Mouse (Mus musculus) midbrain, embryonic 15.5 days (tissue): ENCODE data around the gene Tbc1d8. TPM values are rescaled to one million over a fixed set of nuclear protein-coding genes. Genes with fewer than 3 reads are reported as not detected.

Experiments
- ATAC-seq: fragments of 200-750 bp; cut with Nextera tagmentation; replicated peaks from 2 replicates; pipeline ENCODE4 v1.8.0; 2017; ENCODE audit warnings: moderate TSS enrichment
- H3K27ac ChIP-seq: fragments of 300-500 bp; sonication (generic); 2 replicates; pipeline ENCODE4 v1.5.1; 2015; ENCODE audit warnings: mild to moderate bottlenecking, inconsistent platforms
- H3K27me3 ChIP-seq: fragments of 300-500 bp; sonication (generic); replicated peaks from 2 replicates; pipeline ENCODE4 v1.6.1; 2015; ENCODE audit warnings: inconsistent platforms
- H3K36me3 ChIP-seq: fragments of 300-500 bp; sonication (generic); replicated peaks from 2 replicates; pipeline ENCODE4 v1.6.1; 2015; ENCODE audit warnings: inconsistent platforms
- H3K4me1 ChIP-seq: fragments of 300-500 bp; sonication (generic); 2 replicates; pipeline ENCODE4 v1.6.1; 2015; ENCODE audit warnings: inconsistent platforms
- H3K4me2 ChIP-seq: fragments of 300-500 bp; sonication (generic); 2 replicates; pipeline ENCODE4 v1.6.1; 2015; ENCODE audit warnings: inconsistent platforms, mild to moderate bottlenecking, moderate library complexity
- H3K4me3 ChIP-seq: fragments of 300-500 bp; sonication (generic); 2 replicates; pipeline ENCODE4 v1.5.1; 2015; ENCODE audit warnings: mild to moderate bottlenecking, inconsistent platforms
- H3K9ac ChIP-seq: fragments of 300-500 bp; sonication (generic); 2 replicates; pipeline ENCODE4 v1.6.1; 2015; ENCODE audit warnings: mild to moderate bottlenecking, inconsistent platforms
- H3K9me3 ChIP-seq: fragments of 300-500 bp; sonication (generic); 2 replicates; pipeline ENCODE4 v1.6.1; 2016; ENCODE audit warnings: inconsistent platforms
- WGBS: fragments of 180-500 bp; shearing (Covaris S2); methylation state at CpG from one replicate; pipeline ENCODE4 v1.1.7; 2015; ENCODE audit warnings: mixed read lengths; 5-methylcytosine and 5-hydroxymethylcytosine counted together
- polyA plus RNA-seq: library from polyadenylated mRNA; unstranded; fragments of >200 nt; fragmentation: Nextera tagmentation; extraction: Ambion mirVana; gene quantifications from 2 replicates; pipeline ENCODE4 v1.2.1, GENCODE M21; 2015

The Tbc1d8 gene
- polyA plus RNA-seq, 1 experiment from 2014 or later = 11.0 TPM

DNA sequence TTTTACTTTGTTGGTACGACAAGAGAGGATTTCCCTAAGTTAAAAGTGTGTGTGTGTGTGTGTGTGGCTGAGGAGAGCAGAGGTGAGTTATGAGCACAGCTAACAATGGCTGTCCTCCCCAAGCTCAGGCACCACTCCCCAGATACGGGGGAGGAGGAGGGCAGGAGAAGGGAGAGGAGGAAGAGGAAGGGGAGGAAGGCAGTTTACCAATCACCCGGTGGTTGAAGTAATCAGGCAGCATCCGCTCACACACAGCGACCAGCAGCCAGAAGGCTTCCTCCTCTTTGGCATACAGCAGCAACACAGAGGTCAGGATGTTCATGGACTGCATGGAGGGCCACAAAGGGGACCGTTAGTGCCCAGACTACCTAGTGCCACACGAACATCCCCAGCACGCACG is 93.6 kb downstream of the Tbc1d8 start:
- no peaks in the 10 kb centered on the region for H3K4me1 ChIP-seq
- no peak overlapping the region for H3K27ac ChIP-seq
- no peak overlapping the region for H3K4me3 ChIP-seq
- H3K9me3 ChIP-seq = no peaks in the 10 kb centered on the region
- ATAC-seq = no peak
- H3K4me2 ChIP-seq = no peak overlapping the region
- WGBS = 84% methylated on average over 9 of the region's 9 CpGs
- no peak overlapping the region for H3K9ac ChIP-seq
- H3K27me3 ChIP-seq = no peaks in the 10 kb centered on the region
- H3K36me3 ChIP-seq = no peaks in the 10 kb centered on the region

DNA sequence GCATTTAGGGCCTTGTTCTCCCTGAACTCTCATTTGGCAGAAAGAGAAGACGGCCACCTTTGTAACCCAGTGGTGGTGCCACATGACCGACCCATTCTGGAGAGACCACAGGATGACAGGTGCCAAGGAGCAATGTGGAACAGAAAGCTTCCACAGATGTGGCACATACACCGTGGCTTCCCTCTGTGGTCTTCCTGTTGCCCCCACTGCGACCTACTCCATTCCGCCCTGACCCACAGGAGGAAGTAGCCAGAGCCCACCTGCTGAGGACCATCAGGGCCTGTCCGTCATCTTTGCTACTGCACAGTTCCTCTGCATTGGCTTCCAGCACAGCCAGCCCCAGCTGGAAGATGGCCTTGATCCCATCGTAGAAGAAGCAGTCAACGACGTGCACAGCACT is 97.5 kb downstream of the Tbc1d8 start:
- H3K4me3 ChIP-seq = no peak overlapping the region
- H3K27me3 ChIP-seq = no peaks in the 10 kb centered on the region
- H3K4me2 ChIP-seq = no peak overlapping the region
- H3K27ac ChIP-seq = no peak overlapping the region
- no peak overlapping the region for H3K9ac ChIP-seq
- WGBS = 90% methylated on average over 9 of the region's 9 CpGs
- H3K36me3 ChIP-seq = no peaks in the 10 kb centered on the region
- H3K4me1 ChIP-seq = no peaks in the 10 kb centered on the region
- no peaks in the 10 kb centered on the region for H3K9me3 ChIP-seq
- no peak for ATAC-seq

DNA sequence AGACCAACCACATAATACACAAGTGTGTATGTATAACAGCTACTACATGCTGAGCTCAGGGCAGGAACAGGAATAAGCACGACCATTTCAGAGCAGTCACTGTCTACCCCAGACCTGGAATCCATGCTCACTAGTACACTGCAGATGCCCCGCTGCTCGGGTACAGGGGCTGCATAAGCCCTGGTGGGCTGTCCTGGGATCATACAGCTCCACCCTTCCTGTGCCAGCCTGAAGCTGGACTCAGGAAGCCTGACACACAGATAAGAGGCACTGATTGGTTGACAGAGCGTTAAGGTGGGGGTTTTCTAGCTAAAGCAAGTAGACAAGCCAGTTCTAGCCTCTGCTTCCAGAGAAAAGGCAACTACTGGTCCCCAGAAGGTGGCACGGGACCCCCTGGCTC is 99.5 kb downstream of the Tbc1d8 start:
- Histone ChIP-seq H3K4me1 (no peaks in the 10 kb centered on the region), H3K4me3 (no peak overlapping the region), H3K36me3 (no peaks in the 10 kb centered on the region), H3K4me2 (no peak overlapping the region), H3K9ac (no peak overlapping the region), H3K27ac (no peak overlapping the region), H3K27me3 (no peaks in the 10 kb centered on the region), H3K9me3 (no peaks in the 10 kb centered on the region)
- no peak for ATAC-seq
- WGBS = 78% methylated on average over 5 of the region's 5 CpGs

DNA sequence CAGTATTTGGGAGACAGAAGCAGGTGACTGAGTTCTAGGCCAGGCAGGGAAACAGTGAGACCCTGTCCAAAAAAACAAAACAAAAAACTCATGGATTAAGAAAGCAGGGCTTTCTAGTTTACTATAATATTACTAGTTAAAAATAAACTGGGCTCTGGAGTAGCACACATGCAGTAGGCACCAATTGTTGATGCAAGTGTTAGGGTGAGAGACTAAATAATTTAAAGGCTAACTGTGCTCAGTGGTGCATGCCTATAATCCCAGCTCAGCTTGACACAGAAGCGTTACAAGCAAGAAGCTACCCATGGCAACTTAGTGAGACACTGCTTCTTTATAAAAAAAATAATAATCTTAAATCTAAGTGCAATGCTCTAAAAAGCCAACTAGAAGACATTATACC is 100.0 kb downstream of the Tbc1d8 start:
- Histone ChIP-seq H3K27me3 (no peaks in the 10 kb centered on the region), H3K27ac (no peak overlapping the region), H3K4me1 (no peaks in the 10 kb centered on the region), H3K36me3 (no peaks in the 10 kb centered on the region), H3K4me2 (no peak overlapping the region), H3K9ac (no peak overlapping the region), H3K9me3 (no peaks in the 10 kb centered on the region), H3K4me3 (no peak overlapping the region)
- 27% methylated on average over 1 of the region's 1 CpGs for WGBS
- no peak for ATAC-seq

DNA sequence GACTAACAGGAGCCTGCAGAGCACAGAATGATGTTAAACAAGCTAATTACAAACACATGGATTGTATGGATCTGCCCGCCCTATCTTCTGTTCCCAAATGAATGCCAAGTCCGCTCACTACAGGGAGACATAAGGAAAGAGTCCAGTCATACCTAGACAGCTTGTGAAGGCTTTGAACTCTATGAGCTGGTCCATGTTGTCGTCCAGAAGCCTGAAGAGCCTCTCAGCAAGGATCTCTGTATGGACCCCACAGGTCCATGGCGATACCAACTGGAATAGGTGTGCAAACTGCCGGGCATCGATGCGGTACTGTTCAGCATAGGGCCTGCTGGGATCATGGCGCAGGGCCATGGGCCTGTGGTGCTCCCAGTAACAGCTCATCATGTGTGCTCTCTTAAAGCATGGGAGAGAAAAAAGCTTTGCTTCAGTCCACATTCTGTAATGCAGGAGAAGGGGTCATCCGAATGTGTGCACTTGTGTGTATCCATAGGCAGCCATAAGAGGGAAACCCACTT is 101.8 kb downstream of the Tbc1d8 start:
- 93% methylated on average over 9 of the region's 9 CpGs for WGBS
- H3K4me2 ChIP-seq = no peak overlapping the region
- no peak overlapping the region for H3K9ac ChIP-seq
- no peak overlapping the region for H3K4me3 ChIP-seq
- peaks cover 15% of the 10 kb centered on the region; the same call in 1 of the 2 replicates for H3K36me3 ChIP-seq
- H3K9me3 ChIP-seq = no peaks in the 10 kb centered on the region
- ATAC-seq = no peak
- H3K27me3 ChIP-seq = no peaks in the 10 kb centered on the region
- H3K27ac ChIP-seq = no peak overlapping the region
- H3K4me1 ChIP-seq = no peaks in the 10 kb centered on the region

DNA sequence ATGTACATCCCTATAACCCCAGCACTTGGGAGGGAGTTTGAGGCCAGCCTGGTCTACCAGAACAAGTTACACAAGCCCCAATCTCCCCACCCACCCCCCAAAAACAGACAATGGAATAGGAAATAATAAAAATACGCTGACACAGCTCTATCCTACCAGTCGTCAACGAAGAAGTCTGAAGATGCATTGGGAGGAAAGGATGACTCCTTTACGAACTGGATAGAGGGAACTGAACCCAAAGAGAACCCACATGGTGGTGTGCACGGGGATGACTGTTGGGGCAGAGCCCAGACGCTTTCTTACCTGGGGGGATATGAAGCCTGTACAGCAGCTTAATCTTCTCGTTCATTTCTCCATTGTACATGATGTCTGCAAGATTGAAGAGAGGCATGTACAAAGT is 102.4 kb downstream of the Tbc1d8 start:
- no peak overlapping the region for H3K4me2 ChIP-seq
- H3K4me1 ChIP-seq = no peaks in the 10 kb centered on the region
- no peaks in the 10 kb centered on the region for H3K27me3 ChIP-seq
- no peak overlapping the region for H3K9ac ChIP-seq
- H3K4me3 ChIP-seq = no peak overlapping the region
- peaks cover 22% of the 10 kb centered on the region; the same call in 1 of the 2 replicates for H3K36me3 ChIP-seq
- WGBS = 87% methylated on average over 7 of the region's 7 CpGs
- no peaks in the 10 kb centered on the region for H3K9me3 ChIP-seq
- no peak overlapping the region for H3K27ac ChIP-seq
- ATAC-seq = no peak

DNA sequence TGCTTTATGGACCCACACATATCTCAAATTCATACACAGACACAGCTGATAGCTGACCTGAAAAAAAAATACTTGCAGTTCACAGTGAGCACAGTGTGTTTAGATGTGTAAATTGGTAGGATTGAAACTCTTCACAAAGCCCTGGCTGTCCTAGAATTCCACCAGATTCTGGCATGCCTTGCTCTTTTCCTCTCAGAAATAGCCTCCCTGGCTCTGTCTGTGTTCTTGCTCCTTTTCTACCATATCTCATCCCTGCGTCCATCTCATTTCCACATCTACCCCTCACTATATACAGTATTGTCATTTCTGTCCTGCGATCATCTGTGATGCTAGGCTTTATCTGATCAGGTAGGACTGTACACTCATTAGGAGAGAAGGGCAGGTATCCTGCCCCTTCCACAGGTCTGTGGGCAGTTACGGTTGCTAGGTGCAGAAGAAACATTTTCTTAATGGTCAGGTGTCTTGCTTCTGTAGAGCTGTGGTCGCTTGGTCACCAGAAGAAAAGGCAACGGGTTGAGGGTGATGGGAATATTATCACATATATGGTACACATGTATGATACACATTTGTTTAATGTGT is 104.2 kb downstream of the Tbc1d8 start:
- H3K9ac ChIP-seq = no peak overlapping the region
- no peak overlapping the region for H3K4me2 ChIP-seq
- H3K4me1 ChIP-seq = peaks cover 5% of the 10 kb centered on the region
- no peaks in the 10 kb centered on the region for H3K9me3 ChIP-seq
- ATAC-seq = no peak
- H3K4me3 ChIP-seq = no peak overlapping the region
- no peak overlapping the region for H3K27ac ChIP-seq
- WGBS = 88% methylated on average over 5 of the region's 5 CpGs
- H3K27me3 ChIP-seq = no peaks in the 10 kb centered on the region
- H3K36me3 ChIP-seq = peaks cover 34% of the 10 kb centered on the region; the same call in 1 of the 2 replicates

DNA sequence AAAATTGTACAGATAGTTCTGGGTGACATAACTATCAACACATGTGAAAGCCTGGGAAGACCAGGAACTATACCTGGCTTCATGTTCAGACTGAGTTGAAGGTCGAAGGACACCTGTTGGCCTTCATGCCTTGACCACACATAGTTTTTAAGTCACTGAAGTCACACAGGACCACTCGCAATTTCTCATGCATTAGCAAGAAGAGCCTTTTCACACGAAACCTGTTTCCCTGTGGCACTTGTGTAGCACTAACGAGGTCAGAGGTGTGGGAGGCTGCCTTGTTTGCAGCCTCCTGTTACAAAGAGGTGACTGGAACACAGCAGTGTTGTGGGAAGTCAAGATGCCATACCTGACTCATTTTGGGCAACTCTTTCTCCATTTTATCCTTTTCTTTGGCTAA is 105.2 kb downstream of the Tbc1d8 start:
- no peak for ATAC-seq
- H3K4me3 ChIP-seq = no peak overlapping the region
- peaks cover 34% of the 10 kb centered on the region; the same call in 1 of the 2 replicates for H3K36me3 ChIP-seq
- H3K27me3 ChIP-seq = no peaks in the 10 kb centered on the region
- peaks cover 12% of the 10 kb centered on the region for H3K4me1 ChIP-seq
- no peak overlapping the region for H3K9ac ChIP-seq
- WGBS = 76% methylated on average over 4 of the region's 4 CpGs
- no peak overlapping the region for H3K4me2 ChIP-seq
- no peaks in the 10 kb centered on the region for H3K9me3 ChIP-seq
- no peak overlapping the region for H3K27ac ChIP-seq

DNA sequence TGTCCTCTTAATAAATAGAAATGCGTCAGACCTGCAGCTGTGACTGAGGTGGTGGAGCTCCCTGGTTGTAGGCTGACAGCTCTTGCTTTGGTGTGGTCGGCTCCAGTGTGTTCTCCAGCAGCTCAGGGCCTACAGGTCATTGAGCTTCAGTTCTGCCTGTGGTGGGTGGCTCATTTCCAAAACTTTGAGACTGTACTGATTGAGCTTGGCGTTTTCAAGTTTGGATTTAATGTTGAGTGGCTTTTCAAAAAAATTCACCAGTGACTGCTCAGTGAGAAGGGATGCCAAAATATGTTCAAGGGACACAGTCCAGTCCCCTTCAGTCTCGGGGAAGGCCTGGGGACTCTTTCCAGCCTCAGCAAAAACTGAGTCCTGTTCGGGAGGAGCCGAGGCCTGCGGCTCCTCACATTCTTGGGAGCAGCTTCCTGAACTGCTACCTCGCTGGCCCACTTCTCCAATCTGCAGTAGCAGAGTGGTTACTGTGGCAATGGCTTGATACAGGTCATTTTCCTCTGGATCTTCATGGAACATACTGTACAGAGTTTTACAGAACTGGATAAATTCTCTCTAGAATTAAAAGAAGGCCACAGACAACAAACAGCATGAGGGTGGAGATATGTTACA is 106.2 kb downstream of the Tbc1d8 start:
- no peak overlapping the region for H3K9ac ChIP-seq
- no peak for ATAC-seq
- no peak overlapping the region for H3K4me2 ChIP-seq
- peaks cover 34% of the 10 kb centered on the region; the same call in 1 of the 2 replicates for H3K36me3 ChIP-seq
- H3K4me1 ChIP-seq = peaks cover 12% of the 10 kb centered on the region
- H3K27me3 ChIP-seq = no peaks in the 10 kb centered on the region
- no peak overlapping the region for H3K4me3 ChIP-seq
- WGBS = 83% methylated on average over 8 of the region's 8 CpGs
- no peaks in the 10 kb centered on the region for H3K9me3 ChIP-seq
- no peak overlapping the region for H3K27ac ChIP-seq

DNA sequence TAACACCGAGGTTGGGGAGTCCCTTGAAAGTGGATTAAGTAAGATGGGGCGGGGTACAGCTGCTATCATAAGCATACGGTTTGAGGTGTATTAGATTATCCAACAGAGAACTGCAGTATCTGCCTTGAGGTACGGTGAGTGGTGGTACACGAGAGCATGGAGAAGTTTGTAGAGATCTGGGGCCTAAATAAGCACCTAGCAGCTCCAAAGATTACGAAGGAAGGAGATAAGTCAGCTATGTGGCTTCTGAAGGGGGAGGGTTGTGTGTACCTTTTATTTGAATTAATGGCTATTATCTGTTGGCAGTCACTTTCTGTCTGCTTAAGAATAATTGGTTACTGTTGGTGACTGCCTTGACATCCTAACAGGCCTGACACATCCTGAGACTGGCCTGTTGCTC is 108.1 kb downstream of the Tbc1d8 start:
- no peak overlapping the region for H3K9ac ChIP-seq
- no peak overlapping the region for H3K27ac ChIP-seq
- H3K27me3 ChIP-seq = no peaks in the 10 kb centered on the region
- 88% methylated on average over 6 of the region's 6 CpGs for WGBS
- H3K4me3 ChIP-seq = no peak overlapping the region
- H3K36me3 ChIP-seq = peaks cover 34% of the 10 kb centered on the region; the same call in 1 of the 2 replicates
- no peaks in the 10 kb centered on the region for H3K9me3 ChIP-seq
- no peak overlapping the region for H3K4me2 ChIP-seq
- peaks cover 19% of the 10 kb centered on the region for H3K4me1 ChIP-seq
- ATAC-seq = no peak

DNA sequence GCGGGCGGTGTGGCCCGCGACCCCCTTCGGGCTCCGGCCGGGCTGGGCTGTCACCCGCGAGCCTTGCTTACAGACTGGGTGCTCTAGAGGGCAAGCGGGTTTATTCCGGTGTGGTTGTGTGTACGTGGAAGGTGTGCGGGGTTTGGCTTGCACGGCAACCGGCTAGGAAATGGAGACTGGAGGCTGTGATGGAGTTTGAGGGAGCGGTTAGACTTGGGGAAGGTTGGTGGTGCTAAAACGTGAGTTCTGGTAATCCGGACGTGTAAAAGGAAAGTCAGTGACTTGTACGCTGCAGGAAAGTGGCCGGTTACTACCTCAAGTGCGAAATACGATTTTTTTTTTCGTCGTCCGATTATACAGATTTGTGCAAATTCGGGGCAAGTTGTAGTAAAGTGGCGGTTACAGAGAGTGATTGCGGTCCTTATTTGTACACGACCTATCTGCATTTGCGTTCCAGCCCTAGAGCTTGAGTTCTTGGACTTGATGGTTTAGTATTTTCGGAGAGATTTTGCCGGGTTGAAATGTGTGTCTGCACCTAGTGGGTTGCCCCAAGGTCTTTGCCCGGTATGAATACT is 110.2 kb downstream of the Tbc1d8 start:
- under 1% methylated on average over 34 of the region's 34 CpGs for WGBS

DNA sequence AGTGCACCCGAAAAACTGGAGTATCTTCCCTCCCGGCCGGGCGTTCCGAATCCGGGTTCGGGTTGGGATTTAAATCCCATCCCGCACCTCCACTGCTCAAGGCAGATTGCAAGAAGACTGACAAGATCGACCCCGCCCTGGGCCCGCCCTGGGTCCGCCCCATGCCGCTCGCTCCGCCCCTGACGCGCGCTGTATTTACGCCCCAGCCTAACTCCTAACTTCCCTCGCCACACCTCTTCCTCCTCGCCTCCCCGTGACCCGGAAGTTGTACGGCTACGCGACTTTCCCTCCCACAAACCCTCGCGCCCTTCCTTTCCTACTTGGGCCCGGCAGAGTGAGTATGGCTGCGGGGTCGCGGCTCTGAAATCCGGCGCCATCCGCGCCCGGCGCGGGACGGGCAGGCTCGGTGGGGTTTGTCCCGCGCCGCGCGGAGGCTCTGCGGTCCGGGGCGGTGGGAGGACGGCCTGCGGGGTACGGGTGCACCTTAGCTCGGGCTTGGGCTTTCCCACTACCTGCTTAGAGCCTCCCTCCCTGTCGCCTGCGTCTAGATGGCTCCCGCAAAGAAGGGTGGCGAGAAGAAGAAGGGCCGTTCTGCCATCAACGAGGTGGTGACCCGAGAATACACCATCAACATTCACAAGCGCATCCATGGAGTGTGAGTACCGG is 110.8 kb downstream of the Tbc1d8 start, which contains the start of gene Rpl31:
Gene Rpl31 (plus strand): TSS at position 242 of the 666 bp plus-strand sequence.
- peaks cover 19% of the 10 kb centered on the region for H3K4me1 ChIP-seq
- WGBS = 0% methylated on average over 62 of the region's 62 CpGs
- H3K4me2 ChIP-seq = peak within 1 kb of the TSS; percentile 75
- peak within 1 kb of the TSS; percentile 92 for H3K9ac ChIP-seq
- H3K27ac ChIP-seq = peak within 1 kb of the TSS; percentile 93
- H3K27me3 ChIP-seq = no peaks in the 10 kb centered on the region
- peak within 1 kb of the TSS; percentile 66 for H3K4me3 ChIP-seq
- H3K9me3 ChIP-seq = no peaks in the 10 kb centered on the region
- peak; percentile 99 for ATAC-seq
- H3K36me3 ChIP-seq = peaks cover 27% of the 10 kb centered on the region; the same call in 1 of the 2 replicates

More for the DNA sequence above, 110.2 kb downstream of the Tbc1d8 start:
- Histone ChIP-seq H3K9ac (peak overlapping the region; percentile 92), H3K4me2 (peak overlapping the region; percentile 75), H3K4me3 (peak overlapping the region; percentile 66), H3K4me1 (peaks cover 19% of the 10 kb centered on the region), H3K27me3 (no peaks in the 10 kb centered on the region), H3K27ac (peak overlapping the region; percentile 93), H3K36me3 (peaks cover 33% of the 10 kb centered on the region; the same call in 1 of the 2 replicates), H3K9me3 (no peaks in the 10 kb centered on the region)
- peak; percentile 63 for ATAC-seq
